Mouse (Mus musculus): Measurements from ENCODE around the gene Mafk. TPM values are rescaled to one million over a fixed set of nuclear protein-coding genes. Genes with fewer than 3 reads are reported as not detected.

The Mafk gene
- polyA plus RNA-seq, 1 experiment from 2014 or later = 10.6 TPM

GRCm38 (mm10) chr5:139776966-139777365 lies 14.3 kb upstream of the Mafk start:
- peaks cover 22% of the 10 kb centered on the region for H3K36me3 ChIP-seq
- no peak overlapping the region for H3K27ac ChIP-seq
- H3K27me3 ChIP-seq = no peaks in the 10 kb centered on the region
- H3K9me3 ChIP-seq (replicated peaks) = no peaks in the 10 kb centered on the region
- H3K4me1 ChIP-seq = peaks cover 14% of the 10 kb centered on the region
- ATAC-seq (replicated peaks; ENCODE audit: low FRiP score) = no peak
- no peak overlapping the region for H3K4me3 ChIP-seq (replicated peaks)
- H3K9ac ChIP-seq = no peak overlapping the region
- 85% methylated on average over 5 of the region's 5 CpGs for WGBS
- no peak overlapping the region for H3K4me2 ChIP-seq

GRCm38 (mm10) chr5:139781406-139781805 lies 9.9 kb upstream of the Mafk start:
- WGBS = 52% methylated on average over 8 of the region's 8 CpGs
- Histone ChIP-seq H3K9ac (no peak overlapping the region), H3K4me3 (replicated peaks) (no peak overlapping the region), H3K27ac (no peak overlapping the region), H3K9me3 (replicated peaks) (no peaks in the 10 kb centered on the region), H3K27me3 (no peaks in the 10 kb centered on the region), H3K4me1 (no peaks in the 10 kb centered on the region), H3K36me3 (no peaks in the 10 kb centered on the region), H3K4me2 (no peak overlapping the region)
- no peak for ATAC-seq (replicated peaks; ENCODE audit: low FRiP score)

- no peaks in the 10 kb centered on the region for H3K27me3 ChIP-seq
- H3K36me3 ChIP-seq = no peaks in the 10 kb centered on the region
- H3K27ac ChIP-seq = no peak overlapping the region
- 54% methylated on average over 4 of the region's 4 CpGs for WGBS
- ATAC-seq (replicated peaks; ENCODE audit: low FRiP score) = no peak
- no peak overlapping the region for H3K9ac ChIP-seq
- H3K4me3 ChIP-seq (replicated peaks) = no peak overlapping the region
- H3K4me2 ChIP-seq = no peak overlapping the region
- no peaks in the 10 kb centered on the region for H3K9me3 ChIP-seq (replicated peaks)
- H3K4me1 ChIP-seq = peaks cover 32% of the 10 kb centered on the region
Observed at GRCm38 (mm10) chr5:139789466-139789865, 1.8 kb upstream of the Mafk start.

- 16% methylated on average over 11 of the region's 11 CpGs for WGBS
- H3K4me3 ChIP-seq (replicated peaks) = peak overlapping the region; percentile 86
- ATAC-seq (replicated peaks; ENCODE audit: low FRiP score) = no peak
Observed at GRCm38 (mm10) chr5:139792159-139792775, 954 bp downstream of the Mafk start.

GRCm38 (mm10) chr5:139792966-139793337 lies 1.6 kb downstream of the Mafk start:
- peak overlapping the region; percentile 42 for H3K27ac ChIP-seq
- no peaks in the 10 kb centered on the region for H3K36me3 ChIP-seq
- H3K4me2 ChIP-seq = peak overlapping the region; percentile 100
- H3K4me3 ChIP-seq (replicated peaks) = peak overlapping the region; percentile 86; the same call in 1 of the 2 replicates
- no peaks in the 10 kb centered on the region for H3K27me3 ChIP-seq
- H3K9me3 ChIP-seq (replicated peaks) = no peaks in the 10 kb centered on the region
- peaks cover 62% of the 10 kb centered on the region for H3K4me1 ChIP-seq
- peak overlapping the region; percentile 21; the same call in 1 of the 2 replicates for H3K9ac ChIP-seq
- 49% methylated on average over 3 of the region's 3 CpGs for WGBS
- ATAC-seq (replicated peaks; ENCODE audit: low FRiP score) = no peak

More at GRCm38 (mm10) chr5:139792159-139792775, 954 bp downstream of the Mafk start:
- peaks cover 55% of the 10 kb centered on the region for H3K4me1 ChIP-seq
- H3K9me3 ChIP-seq (replicated peaks) = no peaks in the 10 kb centered on the region
- 0 out of 2 replicates have a peak overlapping the region, but pooled peaks have one; percentile 42 for H3K27ac ChIP-seq
- peak overlapping the region; percentile 72 for H3K9ac ChIP-seq
- H3K4me2 ChIP-seq = peak overlapping the region; percentile 100
- H3K27me3 ChIP-seq = no peaks in the 10 kb centered on the region
- H3K36me3 ChIP-seq = no peaks in the 10 kb centered on the region

GRCm38 (mm10) chr5:139793338-139794089 lies 2.2 kb downstream of the Mafk start:
- no peaks in the 10 kb centered on the region for H3K36me3 ChIP-seq
- peak overlapping the region; percentile 86; the same call in 1 of the 2 replicates for H3K4me3 ChIP-seq (replicated peaks)
- H3K4me1 ChIP-seq = peaks cover 68% of the 10 kb centered on the region
- ATAC-seq (replicated peaks; ENCODE audit: low FRiP score) = no peak
- H3K9ac ChIP-seq = peak overlapping the region; percentile 21; the same call in 1 of the 2 replicates
- H3K27ac ChIP-seq = peak overlapping the region; percentile 42
- H3K4me2 ChIP-seq = peak overlapping the region; percentile 100
- no peaks in the 10 kb centered on the region for H3K9me3 ChIP-seq (replicated peaks)
- 37% methylated on average over 11 of the region's 11 CpGs for WGBS
- H3K27me3 ChIP-seq = no peaks in the 10 kb centered on the region

- peak overlapping the region; percentile 100; the same call in 1 of the 2 replicates for H3K4me2 ChIP-seq
- H3K9ac ChIP-seq = no peak overlapping the region
- no peak overlapping the region for H3K4me3 ChIP-seq (replicated peaks)
- no peaks in the 10 kb centered on the region for H3K36me3 ChIP-seq
- ATAC-seq (replicated peaks; ENCODE audit: low FRiP score) = no peak
- no peak overlapping the region for H3K27ac ChIP-seq
- peaks cover 70% of the 10 kb centered on the region for H3K4me1 ChIP-seq
- H3K27me3 ChIP-seq = no peaks in the 10 kb centered on the region
- 89% methylated on average over 5 of the region's 5 CpGs for WGBS
- no peaks in the 10 kb centered on the region for H3K9me3 ChIP-seq (replicated peaks)
Observed at GRCm38 (mm10) chr5:139794137-139794536, 2.8 kb downstream of the Mafk start.

GRCm38 (mm10) chr5:139794938-139795337 lies 3.6 kb downstream of the Mafk start:
- Histone ChIP-seq H3K36me3 (peaks cover 6% of the 10 kb centered on the region), H3K27me3 (no peaks in the 10 kb centered on the region), H3K9ac (no peak overlapping the region), H3K4me3 (replicated peaks) (no peak overlapping the region), H3K4me2 (no peak overlapping the region), H3K9me3 (replicated peaks) (no peaks in the 10 kb centered on the region), H3K4me1 (peaks cover 70% of the 10 kb centered on the region), H3K27ac (no peak overlapping the region)
- 60% methylated on average over 10 of the region's 10 CpGs for WGBS
- ATAC-seq (replicated peaks; ENCODE audit: low FRiP score) = no peak

GRCm38 (mm10) chr5:139796001-139796620 lies 4.8 kb downstream of the Mafk start:
- no peaks in the 10 kb centered on the region for H3K9me3 ChIP-seq (replicated peaks)
- no peak overlapping the region for H3K4me3 ChIP-seq (replicated peaks)
- no peak overlapping the region for H3K9ac ChIP-seq
- no peak for ATAC-seq (replicated peaks; ENCODE audit: low FRiP score)
- peak overlapping the region; percentile 50; the same call in 1 of the 2 replicates for H3K4me2 ChIP-seq
- 75% methylated on average over 9 of the region's 9 CpGs for WGBS
- H3K36me3 ChIP-seq = peaks cover 18% of the 10 kb centered on the region
- no peaks in the 10 kb centered on the region for H3K27me3 ChIP-seq
- peaks cover 67% of the 10 kb centered on the region for H3K4me1 ChIP-seq
- H3K27ac ChIP-seq = no peak overlapping the region

- no peak overlapping the region for H3K4me3 ChIP-seq (replicated peaks)
- H3K4me1 ChIP-seq = peaks cover 63% of the 10 kb centered on the region
Observed at GRCm38 (mm10) chr5:139796900-139797299, 5.6 kb downstream of the Mafk start.

GRCm38 (mm10) chr5:139797473-139798167 lies 6.3 kb downstream of the Mafk start:
- no peak overlapping the region for H3K9ac ChIP-seq
- H3K4me3 ChIP-seq (replicated peaks) = no peak overlapping the region
- peaks cover 55% of the 10 kb centered on the region for H3K4me1 ChIP-seq
- no peaks in the 10 kb centered on the region for H3K9me3 ChIP-seq (replicated peaks)
- peak; percentile 35; the same call in 1 of the 2 replicates for ATAC-seq (replicated peaks; ENCODE audit: low FRiP score)
- peaks cover 22% of the 10 kb centered on the region for H3K36me3 ChIP-seq
- H3K4me2 ChIP-seq = peak overlapping the region; percentile 50
- 41% methylated on average over 11 of the region's 11 CpGs for WGBS
- H3K27me3 ChIP-seq = no peaks in the 10 kb centered on the region
- peak overlapping the region; percentile 83 for H3K27ac ChIP-seq

More at GRCm38 (mm10) chr5:139796900-139797299, 5.6 kb downstream of the Mafk start:
- 12% methylated on average over 13 of the region's 13 CpGs for WGBS
- H3K27me3 ChIP-seq = no peaks in the 10 kb centered on the region
- peak; percentile 65 for ATAC-seq (replicated peaks; ENCODE audit: low FRiP score)
- 0 out of 2 replicates have a peak overlapping the region, but pooled peaks have one; percentile 1 for H3K9ac ChIP-seq
- peak overlapping the region; percentile 50 for H3K4me2 ChIP-seq
- peak overlapping the region; percentile 83 for H3K27ac ChIP-seq
- H3K9me3 ChIP-seq (replicated peaks) = no peaks in the 10 kb centered on the region
- H3K36me3 ChIP-seq = peaks cover 22% of the 10 kb centered on the region

Measured in kidney, embryonic 15.5 days (tissue).